Mouse (Mus musculus) intestine, embryonic 16.5 days (tissue): ENCODE measurements around the gene Gpbp1l1. TPM values are rescaled to one million over a fixed set of nuclear protein-coding genes. Genes with fewer than 3 reads are reported as not detected.
A peak's percentile ranks its signal among the peaks of the same experiment; 100 is the strongest.

Source experiments
- ATAC-seq: fragments of 200-750 bp; cut with Nextera tagmentation; 2 replicates; pipeline ENCODE4 v1.8.0; 2017; ENCODE audit warnings: moderate TSS enrichment, moderate library complexity
- H3K27ac ChIP-seq: fragments of 300-500 bp; sonication (generic); 2 replicates; pipeline ENCODE4 v1.5.1; 2014; ENCODE audit warnings: mild to moderate bottlenecking, low read length
- H3K27me3 ChIP-seq: fragments of 300-500 bp; sonication (generic); replicated peaks from 2 replicates; pipeline ENCODE4 v1.6.1; 2014; ENCODE audit warnings: low read length, control low read depth, mixed read lengths; ENCODE audit not compliant: control insufficient read depth, insufficient read depth
- H3K36me3 ChIP-seq: fragments of 300-500 bp; sonication (generic); 2 replicates; pipeline ENCODE4 v1.6.1; 2014; ENCODE audit warnings: low read length, control low read depth; ENCODE audit not compliant: control insufficient read depth, insufficient read depth
- H3K4me1 ChIP-seq: fragments of 300-500 bp; sonication (generic); 2 replicates; pipeline ENCODE4 v1.6.1; 2014; ENCODE audit warnings: low read length, control low read depth, mixed read lengths; ENCODE audit not compliant: control insufficient read depth, insufficient read depth
- H3K4me2 ChIP-seq: fragments of 300-500 bp; sonication (generic); 2 replicates; pipeline ENCODE4 v1.6.1; 2014; ENCODE audit warnings: low read depth, low read length, control low read depth
- H3K4me3 ChIP-seq: fragments of 300-500 bp; sonication (generic); 2 replicates; pipeline ENCODE4 v1.5.1; 2014; ENCODE audit warnings: mild to moderate bottlenecking, low read length
- H3K9ac ChIP-seq: fragments of 300-500 bp; sonication (generic); 2 replicates; pipeline ENCODE4 v1.6.1; 2014; ENCODE audit warnings: low read depth, low read length
- H3K9me3 ChIP-seq: fragments of 300-500 bp; sonication (generic); 2 replicates; pipeline ENCODE4 v1.6.1; 2016; ENCODE audit warnings: low read length, control low read depth; ENCODE audit not compliant: control insufficient read depth
- WGBS: fragments of 180-500 bp; shearing (Covaris S2); extraction: QIAGEN DNeasy Blood & Tissue Kit; methylation state at CpG from one replicate; pipeline ENCODE4 v1.1.7; 2014; 5-methylcytosine and 5-hydroxymethylcytosine counted together
- polyA plus RNA-seq: library from polyadenylated mRNA; unstranded; fragments of >200 nt; fragmentation: Nextera tagmentation; extraction: Ambion mirVana; gene quantifications from 2 replicates; pipeline ENCODE4 v1.2.1, GENCODE M21; 2015

Gene Gpbp1l1
- polyA plus RNA-seq, 1 experiment from 2014 or later = 29.7 TPM

DNA sequence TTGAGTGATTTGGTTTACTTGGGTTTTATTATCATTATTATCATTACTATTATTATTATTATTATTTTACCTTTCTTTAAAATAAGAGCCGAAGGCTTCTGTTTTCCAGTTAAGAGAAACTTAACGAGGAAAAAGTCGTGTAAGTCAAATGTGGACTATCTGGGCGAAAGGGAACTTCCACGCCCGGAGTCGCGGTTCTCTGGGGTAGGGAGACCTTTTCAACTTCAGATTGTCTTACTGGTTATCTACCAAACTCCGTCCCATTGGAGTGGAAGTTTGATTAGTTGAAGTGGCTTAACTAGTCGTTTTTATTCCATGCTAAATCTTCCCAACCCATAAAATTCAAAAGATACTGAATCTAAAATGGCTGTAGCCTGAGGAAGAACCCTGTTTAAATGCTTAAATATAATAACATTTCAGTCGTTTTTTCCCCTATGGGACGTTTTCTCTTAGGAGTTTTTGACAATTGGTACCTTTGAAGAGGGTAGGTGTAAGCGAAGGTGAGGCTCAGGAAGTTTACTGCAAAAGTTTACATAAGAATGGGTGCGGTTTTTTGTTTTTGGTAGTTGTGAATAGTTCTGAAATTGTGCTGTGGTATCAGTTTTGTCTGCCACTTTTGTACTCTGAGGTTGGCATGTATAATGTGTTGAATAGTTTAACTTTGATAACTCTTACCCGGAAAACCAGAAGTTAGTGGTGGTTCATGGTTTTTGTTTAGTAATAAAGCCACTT lies 859 bp downstream of the Gpbp1l1 start:
- H3K27ac ChIP-seq = peak overlapping the region; percentile 94
- peak overlapping the region; percentile 63 for H3K4me2 ChIP-seq
- H3K9me3 ChIP-seq = no peaks in the 10 kb centered on the region
- H3K9ac ChIP-seq = peak overlapping the region; percentile 90
- 2% methylated on average over 15 of the region's 15 CpGs for WGBS
- peak overlapping the region; percentile 81 for H3K4me3 ChIP-seq
- H3K4me1 ChIP-seq = 0 out of 2 replicates have a peak, but pooled peaks cover 5% of the 10 kb centered on the region
- H3K27me3 ChIP-seq = no peaks in the 10 kb centered on the region
- no peaks in the 10 kb centered on the region for H3K36me3 ChIP-seq
- ATAC-seq = no peak

GRCm38 (mm10) chr4:116595793-116596192 lies 38.3 kb downstream of the Gpbp1l1 start:
- Histone ChIP-seq H3K9me3 (no peaks in the 10 kb centered on the region), H3K9ac (no peak overlapping the region), H3K4me2 (peak overlapping the region; percentile 82; the same call in 1 of the 2 replicates), H3K4me1 (peaks cover 20% of the 10 kb centered on the region), H3K4me3 (no peak overlapping the region), H3K36me3 (peaks cover 13% of the 10 kb centered on the region), H3K27me3 (no peaks in the 10 kb centered on the region), H3K27ac (no peak overlapping the region)
- ATAC-seq = no peak
- 80% methylated on average over 8 of the region's 8 CpGs for WGBS

DNA sequence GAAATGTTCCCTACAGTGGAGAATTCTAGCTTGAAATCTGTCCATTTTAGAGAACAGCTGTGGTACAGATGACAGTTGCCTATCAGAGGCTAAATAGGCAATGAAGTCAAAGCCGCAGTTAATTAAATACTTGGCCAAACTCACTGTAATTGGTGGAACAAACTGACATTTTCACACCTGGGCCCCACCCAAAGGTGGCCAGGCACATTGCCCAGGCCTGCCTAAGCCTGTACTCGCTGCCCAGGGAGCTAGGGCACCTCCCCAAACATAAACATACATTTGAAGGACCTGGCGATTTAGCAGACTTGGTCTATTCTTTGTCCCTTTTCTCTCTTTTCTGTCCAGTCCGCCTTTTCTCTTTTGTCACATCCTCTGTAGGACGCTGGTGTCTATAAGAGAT lies 38.9 kb downstream of the Gpbp1l1 start, which contains the start of gene Ccdc17:
Gene Ccdc17, plus strand, starts transcription at position 276 of the 400 bp plus-strand sequence.
- no peak for ATAC-seq

GRCm38 (mm10) chr4:116596978-116597881 lies 39.8 kb downstream of the Gpbp1l1 start:
- Histone ChIP-seq H3K4me1 (peaks cover 20% of the 10 kb centered on the region), H3K27me3 (no peaks in the 10 kb centered on the region), H3K4me3 (peak overlapping the region; percentile 78), H3K9ac (peak overlapping the region; percentile 81), H3K36me3 (peaks cover 14% of the 10 kb centered on the region), H3K27ac (peak overlapping the region; percentile 86), H3K4me2 (peak overlapping the region; percentile 82), H3K9me3 (no peaks in the 10 kb centered on the region)
- WGBS = under 1% methylated on average over 50 of the region's 50 CpGs
- ATAC-seq = peak; percentile 98

More for the DNA sequence above, 38.9 kb downstream of the Gpbp1l1 start, which contains the start of gene Ccdc17:
- peaks cover 13% of the 10 kb centered on the region for H3K36me3 ChIP-seq
- peak within 1 kb of the TSS; percentile 86 for H3K27ac ChIP-seq
- H3K9me3 ChIP-seq = no peaks in the 10 kb centered on the region
- no peaks in the 10 kb centered on the region for H3K27me3 ChIP-seq
- peak within 1 kb of the TSS; percentile 82 for H3K4me2 ChIP-seq
- 21% methylated on average over 5 of the region's 5 CpGs for WGBS
- peak within 1 kb of the TSS; percentile 81 for H3K9ac ChIP-seq
- H3K4me3 ChIP-seq = peak within 1 kb of the TSS; percentile 78
- peaks cover 20% of the 10 kb centered on the region for H3K4me1 ChIP-seq

- Histone ChIP-seq H3K4me1 (no peaks in the 10 kb centered on the region), H3K4me2 (no peak overlapping the region), H3K27ac (no peak overlapping the region), H3K36me3 (peaks cover 11% of the 10 kb centered on the region; the same call in 1 of the 2 replicates), H3K9ac (no peak overlapping the region), H3K27me3 (no peaks in the 10 kb centered on the region), H3K4me3 (no peak overlapping the region), H3K9me3 (no peaks in the 10 kb centered on the region)
- no peak for ATAC-seq
- 88% methylated on average over 2 of the region's 2 CpGs for WGBS
Observed at GRCm38 (mm10) chr4:116612621-116613020, 55.2 kb downstream of the Gpbp1l1 start.

GRCm38 (mm10) chr4:116615237-116615636 lies 57.8 kb downstream of the Gpbp1l1 start:
- ATAC-seq = no peak

DNA sequence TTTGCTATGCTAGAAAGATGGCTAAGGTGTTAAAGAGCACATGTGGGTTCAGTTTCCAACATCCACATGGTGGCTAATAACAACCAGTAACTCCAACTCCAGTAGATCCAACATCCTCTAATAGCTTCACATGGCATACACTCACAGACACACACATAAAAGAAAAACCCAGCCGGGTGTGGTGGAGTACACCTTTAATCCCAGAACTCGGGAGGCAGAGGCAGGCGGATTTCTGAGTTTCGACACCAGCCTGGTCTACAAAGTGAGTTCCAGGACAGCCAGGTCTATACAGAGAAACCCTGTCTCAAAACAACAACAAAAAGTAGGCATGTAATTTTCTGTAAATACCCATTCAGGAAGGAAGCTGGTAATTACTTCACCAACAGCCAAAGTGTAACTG lies 67.4 kb downstream of the Gpbp1l1 start:
- H3K36me3 ChIP-seq = peaks cover 2% of the 10 kb centered on the region; the same call in 1 of the 2 replicates
- no peaks in the 10 kb centered on the region for H3K27me3 ChIP-seq
- peaks cover 12% of the 10 kb centered on the region for H3K4me1 ChIP-seq
- no peak overlapping the region for H3K9ac ChIP-seq
- WGBS = 91% methylated on average over 4 of the region's 4 CpGs
- no peak overlapping the region for H3K27ac ChIP-seq
- no peak overlapping the region for H3K4me3 ChIP-seq
- no peak overlapping the region for H3K4me2 ChIP-seq
- H3K9me3 ChIP-seq = no peaks in the 10 kb centered on the region
- ATAC-seq = no peak

More at GRCm38 (mm10) chr4:116615237-116615636, 57.8 kb downstream of the Gpbp1l1 start:
- Histone ChIP-seq H3K4me3 (no peak overlapping the region), H3K4me2 (no peak overlapping the region), H3K27me3 (no peaks in the 10 kb centered on the region), H3K9me3 (no peaks in the 10 kb centered on the region), H3K27ac (no peak overlapping the region), H3K4me1 (no peaks in the 10 kb centered on the region), H3K9ac (no peak overlapping the region), H3K36me3 (peaks cover 11% of the 10 kb centered on the region; the same call in 1 of the 2 replicates)
- 95% methylated on average over 2 of the region's 2 CpGs for WGBS

GRCm38 (mm10) chr4:116626658-116627358 lies 69.3 kb downstream of the Gpbp1l1 start:
- WGBS = under 1% methylated on average over 53 of the region's 53 CpGs
- peaks cover 12% of the 10 kb centered on the region for H3K4me1 ChIP-seq
- H3K4me3 ChIP-seq = peak overlapping the region; percentile 81
- H3K36me3 ChIP-seq = no peaks in the 10 kb centered on the region
- peak overlapping the region; percentile 71 for H3K4me2 ChIP-seq
- peak overlapping the region; percentile 92 for H3K27ac ChIP-seq
- H3K27me3 ChIP-seq = no peaks in the 10 kb centered on the region
- H3K9me3 ChIP-seq = no peaks in the 10 kb centered on the region
- H3K9ac ChIP-seq = peak overlapping the region; percentile 85
- peak; percentile 79 for ATAC-seq
